Mouse (Mus musculus): ENCODE results near the gene Olfr709-ps1.
"Not testable (repeated sequence)": the region's sequence is repeated elsewhere in the genome, so short reads cannot be mapped to it uniquely, and the experiment has no call there.

The Olfr709-ps1 gene

GRCm38 (mm10) chr7:106932119-106932518 lies at the start of gene Olfr709-ps1:
Gene Olfr709-ps1, minus strand, starts transcription at chr7:106932219.
- no peak for TF ChIP-seq GATA4 (IDR thresholded peaks at IDR 0.05; ENCODE audit: insufficient replicate concordance, low read length)

DNA sequence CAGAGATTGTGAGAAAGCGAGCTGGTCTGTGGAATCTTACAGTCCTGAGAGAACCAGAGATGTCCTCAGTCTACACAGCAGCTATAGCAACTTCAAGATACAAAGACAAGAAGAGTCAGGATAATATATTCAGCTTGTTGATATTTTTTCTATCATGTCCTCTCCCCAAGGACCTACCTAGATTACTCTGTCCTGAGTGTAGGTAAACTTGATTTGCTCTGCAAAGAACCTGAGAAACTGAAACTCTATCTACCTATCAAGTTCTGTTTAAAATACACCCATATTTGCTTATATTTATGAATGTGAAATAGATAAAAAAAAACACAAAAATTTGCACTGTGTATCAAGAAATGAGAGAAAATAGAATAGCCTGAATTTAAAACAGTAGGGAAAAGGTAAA lies 43.3 kb upstream of the Olfr709-ps1 start, which contains the start of gene Olfr711:
Gene Olfr711, minus strand, starts transcription at position 101 of the 400 bp plus-strand sequence.
- no peak for TF ChIP-seq GATA4 (IDR thresholded peaks at IDR 0.05; ENCODE audit: insufficient replicate concordance, low read length)

- TF ChIP-seq GATA4 (IDR thresholded peaks at IDR 0.05; ENCODE audit: insufficient replicate concordance, low read length) = no peak
These were observed 31.8 kb upstream of the Olfr709-ps1 start, which contains the start of gene Olfr6 for GRCm38 (mm10) chr7:106963837-106964236. Gene Olfr6, minus strand, starts transcription at chr7:106963937.

GRCm38 (mm10) chr7:106948212-106948611 lies 16.2 kb upstream of the Olfr709-ps1 start, which contains the start of gene Olfr710:
Gene Olfr710, minus strand, starts transcription at chr7:106948312.
- no peak for TF ChIP-seq GATA4 (IDR thresholded peaks at IDR 0.05; ENCODE audit: insufficient replicate concordance, low read length)

DNA sequence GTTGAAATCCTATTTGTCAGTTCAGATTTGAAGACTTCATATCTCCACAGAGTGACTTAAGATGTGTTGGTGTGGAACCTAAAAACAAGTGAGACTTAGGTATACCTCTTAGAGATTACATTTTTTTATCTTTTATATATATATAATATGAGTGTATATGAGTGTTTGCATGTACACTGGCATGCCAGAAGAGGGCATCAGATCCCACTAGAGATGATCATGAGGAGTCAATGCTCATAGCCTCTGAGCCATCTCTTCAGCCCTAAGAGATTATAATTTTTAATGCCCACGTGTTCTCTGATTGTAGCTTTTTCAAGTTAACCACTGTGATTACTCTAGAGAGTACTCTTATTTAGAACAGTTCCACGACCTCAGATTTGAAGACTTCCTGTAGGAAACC lies 24.3 kb downstream of the Olfr709-ps1 start, which contains the start of gene Olfr1532-ps1:
Gene Olfr1532-ps1, plus strand, starts transcription at position 326 of the 400 bp plus-strand sequence.
- no peak for TF ChIP-seq GATA4 (IDR thresholded peaks at IDR 0.05; ENCODE audit: insufficient replicate concordance, low read length)

DNA sequence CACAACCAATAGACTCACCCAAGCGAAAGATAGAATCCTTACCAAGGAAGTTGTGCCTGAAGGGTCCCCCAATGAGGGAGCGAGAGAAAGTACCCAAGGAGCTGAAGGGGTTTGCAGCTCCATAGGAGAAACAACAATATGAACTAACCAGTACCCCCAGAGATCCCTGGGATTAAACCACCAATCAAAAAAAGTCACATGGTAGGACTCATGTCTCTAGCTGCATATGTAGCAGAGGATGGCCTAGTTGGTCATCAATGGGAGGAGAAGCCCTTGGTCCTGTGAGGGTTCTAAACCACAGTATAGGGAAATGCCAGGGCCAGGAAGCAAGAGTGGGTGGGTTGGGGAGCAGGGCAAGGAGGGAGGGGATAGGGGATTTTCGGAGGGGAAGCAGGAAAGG lies 30.9 kb downstream of the Olfr709-ps1 start, which contains the start of gene Olfr707:
Gene Olfr707, minus strand, starts transcription at position 101 of the 400 bp plus-strand sequence.
- not testable (repeated sequence) for TF ChIP-seq GATA4 (IDR thresholded peaks at IDR 0.05; ENCODE audit: insufficient replicate concordance, low read length)

- TF ChIP-seq GATA4 (IDR thresholded peaks at IDR 0.05; ENCODE audit: insufficient replicate concordance, low read length) = no peak
These were observed 44.0 kb downstream of the Olfr709-ps1 start, which contains the start of gene Olfr706 for GRCm38 (mm10) chr7:106888062-106888461. Gene Olfr706, minus strand, starts transcription at chr7:106888162.

DNA sequence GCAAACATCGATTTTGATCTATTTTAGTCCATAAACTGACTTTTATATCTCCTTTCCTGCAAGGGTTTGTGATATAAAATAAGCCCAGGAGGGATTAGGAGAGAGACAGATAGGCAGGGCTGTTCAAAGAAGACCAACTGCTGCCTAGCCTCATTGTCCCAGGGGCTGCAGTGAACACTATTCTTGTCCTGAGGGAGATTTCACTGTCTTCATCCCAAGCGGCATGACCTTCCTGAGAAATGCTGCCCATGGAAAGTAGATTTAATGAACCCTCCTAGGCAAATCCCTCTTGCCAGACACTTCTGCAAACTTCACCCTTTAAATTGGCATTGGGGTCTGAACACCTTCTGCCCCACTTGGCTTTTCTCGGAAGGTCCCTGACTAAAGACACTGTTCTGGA lies 55.2 kb downstream of the Olfr709-ps1 start, which contains the start of gene Olfr705:
Gene Olfr705, minus strand, starts transcription at position 101 of the 400 bp plus-strand sequence.
- no peak for TF ChIP-seq GATA4 (IDR thresholded peaks at IDR 0.05; ENCODE audit: insufficient replicate concordance, low read length)
